Mouse (Mus musculus) cerebellum, adult 8-10 months (tissue): Measurements from ENCODE around the gene Hook1.
A peak's percentile ranks its signal among the peaks of the same experiment; 100 is the strongest.
"Not testable (repeated sequence)": the region's sequence is repeated elsewhere in the genome, so short reads cannot be mapped to it uniquely, and the experiment has no call there.

Source experiments
- DNase-seq: peaks from one replicate; pipeline ENCODE4 v3.0.0; 2022

The Hook1 gene

GRCm38 (mm10) chr4:95966928-95967724 lies at the start of gene Hook1:
TSS of gene Hook1 (plus strand) at chr4:95967240.
- DNase-seq = peak; percentile 99

GRCm38 (mm10) chr4:95917703-95918102 lies 49.3 kb upstream of the Hook1 start:
- no peak for DNase-seq

- no peak for DNase-seq
Observed at GRCm38 (mm10) chr4:95920448-95920847, 46.6 kb upstream of the Hook1 start.

GRCm38 (mm10) chr4:95924210-95925184 lies 42.5 kb upstream of the Hook1 start:
- peak; percentile 49 for DNase-seq

- DNase-seq = no peak
Observed at GRCm38 (mm10) chr4:95928846-95929245, 38.2 kb upstream of the Hook1 start.

- no peak for DNase-seq
Observed at GRCm38 (mm10) chr4:95929936-95930335, 37.1 kb upstream of the Hook1 start.

- DNase-seq = no peak
Observed at GRCm38 (mm10) chr4:95931331-95931730, 35.7 kb upstream of the Hook1 start.

- no peak for DNase-seq
Observed at GRCm38 (mm10) chr4:95933801-95934356, 33.2 kb upstream of the Hook1 start.

- no peak for DNase-seq
Observed at GRCm38 (mm10) chr4:95934384-95935035, 32.5 kb upstream of the Hook1 start.

GRCm38 (mm10) chr4:95938701-95939100 lies 28.3 kb upstream of the Hook1 start:
- no peak for DNase-seq

GRCm38 (mm10) chr4:95947896-95948295 lies 19.1 kb upstream of the Hook1 start:
- DNase-seq = no peak

GRCm38 (mm10) chr4:95953328-95953727 lies 13.7 kb upstream of the Hook1 start:
- no peak for DNase-seq

GRCm38 (mm10) chr4:95982221-95982620 lies 15.2 kb downstream of the Hook1 start:
- not testable (repeated sequence) for DNase-seq

- DNase-seq = no peak
Observed at GRCm38 (mm10) chr4:96016875-96017274, 49.8 kb downstream of the Hook1 start.

GRCm38 (mm10) chr4:96022803-96023202 lies 55.8 kb downstream of the Hook1 start:
- no peak for DNase-seq

- DNase-seq = no peak
Observed at GRCm38 (mm10) chr4:96028412-96028811, 61.4 kb downstream of the Hook1 start.

- no peak for DNase-seq
Observed at GRCm38 (mm10) chr4:96060106-96060505, 93.1 kb downstream of the Hook1 start.

- DNase-seq = no peak
Observed at GRCm38 (mm10) chr4:96062045-96062444, 95.0 kb downstream of the Hook1 start.
